Mouse (Mus musculus): ENCODE measurements around the gene Psmd7.

GRCm38 (mm10) chr8:107544211-107544610 lies 44.1 kb downstream of the Psmd7 start:
- TF ChIP-seq CTCF (IDR thresholded peaks at IDR 0.05), result no peak
- no peak for TF ChIP-seq EP300 (IDR thresholded peaks at IDR 0.05)
